Mouse (Mus musculus): ENCODE measurements around the gene Dera.

GRCm38 (mm10) chr6:137773637-137774028 is 19.3 kb downstream of the Dera start:
- TF ChIP-seq POLR2A (IDR thresholded peaks at IDR 0.05; ENCODE audit: insufficient read length, low read depth) (no peak), MYOG (IDR thresholded peaks at IDR 0.05; ENCODE audit: control insufficient read depth in 1 of 3, insufficient read depth in 1 of 3, insufficient read length in 2 of 3, low read depth in 2 of 3) (peak in 2 of 3 experiments; percentile 16 to 68), E2F4 (IDR thresholded peaks at IDR 0.05; ENCODE audit: insufficient read depth) (no peak), POLR2AphosphoS2 (IDR thresholded peaks at IDR 0.05; ENCODE audit: insufficient read length, low read depth) (no peak), TCF3 (IDR thresholded peaks at IDR 0.05; ENCODE audit: insufficient read length, low read depth) (no peak), MAX (IDR thresholded peaks at IDR 0.05; ENCODE audit: low read depth) (no peak), SRF (IDR thresholded peaks at IDR 0.05; ENCODE audit: control insufficient read depth, insufficient read length, low read depth) (no peak), MYOD1 (IDR thresholded peaks at IDR 0.05; ENCODE audit: control insufficient read depth in 1 of 3, insufficient read length in 2 of 3, low read depth in 2 of 3) (peak in 1 of 3 experiments; percentile 18), USF1 (IDR thresholded peaks at IDR 0.05; ENCODE audit: low read depth) (no peak)
